Mouse (Mus musculus) G1E (cell line): ENCODE data around the gene Gsdma3. TPM values are rescaled to one million over a fixed set of nuclear protein-coding genes. Genes with fewer than 3 reads are reported as not detected.
"Not testable (repeated sequence)": the region's sequence is repeated elsewhere in the genome, so short reads cannot be mapped to it uniquely, and the experiment has no call there.

Experiments used
- ATAC-seq: 2 replicates; pipeline ENCODE4 v1.8.0; 2016; ENCODE audit warnings: mild to moderate bottlenecking; ENCODE audit not compliant: insufficient number of reproducible peaks, poor library complexity, low FRiP score, severe bottlenecking; ENCODE audit errors: extremely low read depth
- DNase-seq: peaks from one replicate; pipeline ENCODE4 v3.0.0; 2012; ENCODE audit warnings: low spot score
- H3K27me3 ChIP-seq: 2 replicates; pipeline ENCODE4 v1.6.1; 2012; ENCODE audit warnings: mild to moderate bottlenecking, low read length, inconsistent platforms; ENCODE audit not compliant: insufficient read depth
- H3K36me3 ChIP-seq: replicated peaks from 2 replicates; pipeline ENCODE3; 2012; ENCODE audit warnings: mild to moderate bottlenecking, inconsistent platforms
- H3K4me1 ChIP-seq: 2 replicates; pipeline ENCODE4 v1.6.1; 2012; ENCODE audit warnings: low read depth, low read length, inconsistent platforms, mixed read lengths; ENCODE audit not compliant: insufficient read depth
- H3K4me3 ChIP-seq: 2 replicates; pipeline ENCODE4 v1.5.1; 2012; ENCODE audit warnings: low read depth, mild to moderate bottlenecking, inconsistent platforms, low read length, moderate library complexity, mixed read lengths
- H3K9me3 ChIP-seq: replicated peaks from 2 replicates; pipeline ENCODE4 v1.6.1; 2012; ENCODE audit warnings: inconsistent platforms
- CTCF ChIP-seq: IDR thresholded peaks from 2 replicates; pipeline ENCODE4 v1.5.1; 2012; ENCODE audit warnings: low read depth, low read length, inconsistent platforms, mixed read lengths
- GATA1 ChIP-seq: IDR thresholded peaks from 2 replicates; pipeline ENCODE4 v1.6.1; 2012; ENCODE audit warnings: borderline replicate concordance, low read length, inconsistent platforms, mixed read lengths
- GATA2 ChIP-seq: IDR thresholded peaks from 2 replicates; pipeline ENCODE4 v1.6.1; 2012; ENCODE audit warnings: low read depth, low read length, inconsistent platforms, borderline replicate concordance
- POLR2AphosphoS5 ChIP-seq: IDR thresholded peaks from 2 replicates; pipeline ENCODE4 v1.6.1; 2012; ENCODE audit warnings: low read depth, low read length, inconsistent platforms; ENCODE audit not compliant: insufficient replicate concordance
- TAL1 ChIP-seq: conservative IDR thresholded peaks from 2 replicates; pipeline ENCODE4 v1.6.1; 2012; ENCODE audit warnings: low read depth, low read length, inconsistent platforms, mixed read lengths
- polyA plus RNA-seq: library from polyadenylated mRNA; stranded (reverse); fragments of >175 nt; gene quantifications from 2 replicates; pipeline ENCODE4 v1.2.3, GENCODE M21; 2012
- total RNA-seq, 2 experiments: library from RNA; stranded (forward) in 1 of 2; stranded (reverse) in 1 of 2; fragments of 200-1000 nt in 1 of 2; fragments of >200 nt in 1 of 2; fragmentation: Nextera tagmentation in 1 of 2; gene quantifications; 2 replicates each; pipeline ENCODE4 v1.2.3; 2014 to 2017

Gsdma3 gene
- total and polyA plus RNA-seq, 3 experiments: not detected

DNA sequence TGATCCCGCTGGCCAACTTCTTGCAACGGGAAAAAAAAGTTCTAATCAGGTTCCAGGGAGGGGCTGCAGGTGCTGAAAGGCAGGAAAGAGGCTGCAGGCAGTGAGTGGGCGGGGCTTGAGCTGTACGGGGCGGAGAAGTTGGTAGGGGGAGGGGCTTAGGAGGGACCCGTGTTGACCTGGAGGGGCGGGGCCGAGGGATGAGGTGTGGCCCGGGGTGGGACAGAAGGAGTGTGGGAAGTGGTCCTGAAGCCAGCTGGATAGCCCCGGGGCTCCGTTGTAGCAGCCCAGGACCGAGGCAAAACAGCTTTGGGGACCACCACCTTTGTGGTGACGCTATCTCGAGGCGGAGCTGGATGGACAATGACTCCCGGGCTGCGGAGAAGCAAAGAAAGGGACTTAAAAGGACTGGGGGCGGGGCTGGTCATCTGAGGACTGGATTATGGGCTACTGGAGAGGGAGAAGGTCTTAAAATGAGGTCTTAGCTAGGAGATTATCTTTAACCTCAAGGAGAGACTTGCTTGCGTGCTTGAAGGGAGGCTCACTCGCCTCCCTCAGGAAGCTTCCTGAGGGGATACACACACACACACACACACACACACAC, 24.0 kb upstream of the Gsdma3 start:
- ATAC-seq (peak; percentile 28; the same call in 1 of the 2 replicates), DNase-seq (no peak)
- TF ChIP-seq GATA1 (no peak), POLR2AphosphoS5 (no peak), CTCF (no peak), TAL1 (no peak), GATA2 (no peak)
- Histone ChIP-seq H3K4me3 (peak overlapping the region; percentile 61; the same call in 1 of the 2 replicates), H3K27me3 (peaks cover 60% of the 10 kb centered on the region), H3K36me3 (no peaks in the 10 kb centered on the region), H3K4me1 (peaks cover 30% of the 10 kb centered on the region), H3K9me3 (no peaks in the 10 kb centered on the region)

DNA sequence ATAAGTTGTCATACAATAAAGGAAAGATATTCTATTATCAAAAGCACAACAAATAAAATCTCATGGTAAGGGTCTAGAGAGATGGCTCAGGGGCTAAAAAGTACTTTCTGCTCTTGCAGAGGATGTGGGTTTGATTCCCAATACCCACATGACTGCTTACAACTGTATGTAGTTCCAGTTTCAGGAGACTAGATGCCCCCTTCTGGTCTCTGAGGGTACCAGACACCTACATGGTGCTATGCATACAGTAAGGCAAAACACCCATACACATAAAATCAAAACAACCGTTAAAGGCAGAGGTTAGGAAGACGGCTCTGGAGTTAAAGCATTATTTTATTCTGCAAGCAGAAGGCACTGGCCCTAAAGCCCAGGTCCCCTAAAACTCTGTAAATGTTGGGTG, 22.2 kb upstream of the Gsdma3 start:
- Histone ChIP-seq H3K4me3 (no peak overlapping the region), H3K36me3 (no peaks in the 10 kb centered on the region), H3K4me1 (peaks cover 18% of the 10 kb centered on the region), H3K27me3 (peaks cover 49% of the 10 kb centered on the region), H3K9me3 (no peaks in the 10 kb centered on the region)
- TF ChIP-seq TAL1: no peak
- no peak for TF ChIP-seq CTCF
- TF ChIP-seq GATA1: no peak
- TF ChIP-seq POLR2AphosphoS5: no peak
- TF ChIP-seq GATA2: no peak
- ATAC-seq (no peak), DNase-seq (no peak)

DNA sequence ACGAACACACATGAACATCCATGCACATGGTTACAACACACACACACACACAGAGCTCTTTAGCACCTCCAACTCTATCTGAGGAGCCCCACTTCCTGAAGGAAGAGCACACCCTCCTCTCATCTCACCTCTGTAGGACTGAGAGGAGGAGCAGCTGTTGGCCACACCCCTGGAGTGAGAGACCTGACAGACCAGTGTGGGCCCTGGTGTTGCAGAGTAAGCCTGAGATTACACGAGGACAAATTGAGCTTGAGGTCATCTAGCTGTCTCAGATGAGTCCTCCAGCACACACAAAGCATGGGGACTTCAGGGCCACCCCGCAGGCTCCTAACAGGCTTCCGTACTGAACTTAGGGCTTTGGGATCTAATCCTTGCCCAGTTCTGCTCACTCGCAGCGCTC, 21.2 kb upstream of the Gsdma3 start:
- DNase-seq, ATAC-seq: not testable (repeated sequence)
- H3K27me3 ChIP-seq: peaks cover 46% of the 10 kb centered on the region

DNA sequence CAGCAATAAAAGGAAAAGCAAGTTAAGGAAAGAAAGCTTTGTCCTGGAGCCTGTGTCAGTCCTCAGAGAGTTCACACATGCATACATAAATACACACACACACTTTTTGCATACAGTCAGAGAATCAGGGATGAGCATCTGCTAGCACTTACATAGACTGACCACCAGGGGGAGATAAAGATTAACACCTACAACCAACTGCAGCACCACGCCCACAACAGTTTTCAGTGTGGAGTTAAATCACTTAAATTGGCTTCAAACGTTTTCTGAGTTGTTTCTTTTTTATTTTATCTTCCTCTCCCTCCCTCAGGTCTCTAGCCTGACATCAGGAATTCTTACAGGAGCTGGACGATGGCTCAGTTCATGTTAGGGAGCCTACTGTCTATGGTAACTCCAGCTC, 19.4 kb upstream of the Gsdma3 start:
- H3K27me3 ChIP-seq: peaks cover 35% of the 10 kb centered on the region
- no peak for DNase-seq

More for the DNA sequence above, 21.2 kb upstream of the Gsdma3 start:
- H3K4me1 ChIP-seq: peaks cover 13% of the 10 kb centered on the region
- H3K4me3 ChIP-seq, H3K9me3 ChIP-seq, H3K36me3 ChIP-seq: not testable (repeated sequence)

DNA sequence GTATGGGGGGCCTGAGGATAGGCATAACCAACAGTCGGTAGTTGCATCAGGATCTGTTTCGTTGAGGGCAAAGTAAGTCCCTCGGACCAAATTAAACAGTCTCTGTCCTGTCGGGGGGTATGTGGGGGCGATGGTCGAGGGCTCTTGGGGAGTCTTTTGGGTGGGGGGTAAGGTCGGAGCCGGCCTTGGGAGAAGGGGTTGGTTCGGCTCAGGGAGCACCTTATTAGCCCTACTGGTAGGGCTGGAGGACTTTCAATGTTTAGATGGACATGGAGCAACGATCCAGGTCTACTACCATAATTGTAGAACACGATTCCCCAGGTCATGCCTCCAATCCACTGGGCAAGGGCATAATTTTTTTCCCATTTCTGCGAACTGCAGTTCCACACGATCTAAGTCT, 5.4 kb upstream of the Gsdma3 start:
- no peak for TF ChIP-seq GATA1
- TF ChIP-seq GATA2: no peak
- TF ChIP-seq POLR2AphosphoS5: no peak
- no peak for TF ChIP-seq TAL1
- no peak for TF ChIP-seq CTCF
- ATAC-seq (no peak), DNase-seq (no peak)
- H3K4me3 ChIP-seq: no peak overlapping the region
- H3K4me1 ChIP-seq: no peaks in the 10 kb centered on the region
- no peaks in the 10 kb centered on the region for H3K36me3 ChIP-seq
- no peaks in the 10 kb centered on the region for H3K9me3 ChIP-seq
- H3K27me3 ChIP-seq: peaks cover 3% of the 10 kb centered on the region

More for the DNA sequence above, 19.4 kb upstream of the Gsdma3 start:
- Histone ChIP-seq H3K36me3 (no peaks in the 10 kb centered on the region), H3K4me3 (no peak overlapping the region), H3K4me1 (peaks cover 9% of the 10 kb centered on the region), H3K9me3 (no peaks in the 10 kb centered on the region)
- no peak for TF ChIP-seq TAL1
- peak; percentile 52 for TF ChIP-seq CTCF
- no peak; the same call in 1 of the 2 replicates for ATAC-seq

DNA sequence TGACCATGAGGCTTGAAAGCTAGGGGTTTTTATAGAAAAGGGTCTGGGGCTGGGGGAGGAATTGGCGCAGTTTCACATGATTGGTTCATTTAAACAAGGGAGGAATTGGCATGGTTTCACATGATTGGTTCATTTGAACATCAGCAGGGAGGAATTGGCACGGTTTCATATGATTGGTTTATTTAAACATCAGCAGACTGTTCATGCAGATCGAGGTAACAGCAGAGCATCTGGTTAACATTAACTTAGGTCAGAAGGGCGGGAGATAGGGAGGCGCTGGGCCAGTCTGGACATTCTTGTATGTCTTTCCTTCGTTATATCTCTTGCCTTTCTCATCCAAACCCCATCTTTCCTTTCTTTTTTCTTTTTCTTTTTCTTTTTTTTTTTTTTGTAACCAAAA, 2.2 kb upstream of the Gsdma3 start:
- not testable (repeated sequence) for H3K4me3 ChIP-seq, H3K9me3 ChIP-seq, ATAC-seq, H3K27me3 ChIP-seq, H3K4me1 ChIP-seq, DNase-seq, H3K36me3 ChIP-seq

DNA sequence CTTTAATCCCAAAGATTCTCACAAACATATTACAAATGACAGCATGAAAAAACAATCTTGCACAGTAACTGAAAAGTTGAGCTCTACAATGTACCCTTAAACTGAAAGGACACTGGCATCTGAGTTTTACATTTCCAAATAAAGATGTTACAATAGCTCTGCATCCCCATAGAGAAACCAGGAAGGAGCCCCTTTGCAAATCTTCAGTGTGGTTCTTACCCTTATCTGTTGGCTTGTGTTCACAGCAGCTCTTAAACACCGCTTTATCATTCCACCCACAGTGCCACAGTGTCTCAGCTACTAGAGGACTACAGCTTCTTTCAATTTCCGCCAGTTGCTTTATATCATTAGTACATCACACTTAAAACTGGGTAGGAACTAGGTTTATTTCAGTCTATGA, 1.8 kb upstream of the Gsdma3 start:
- not testable (repeated sequence) for H3K4me3 ChIP-seq, ATAC-seq, DNase-seq, H3K36me3 ChIP-seq, H3K9me3 ChIP-seq, H3K4me1 ChIP-seq
- H3K27me3 ChIP-seq: peaks cover 12% of the 10 kb centered on the region
